21 mouse cellular contexts compared by ENCODE assay signal in genomic region chr19:36222198-36222597, GRCm38 (mm10).
DNase-seq lines count a peak whose midpoint lies in the region; ATAC-seq lines count a peak whose summit lies in the region.
"Had no signal": no experiment of that assay in that cellular context is flagged by ENCODE, and none has a peak within 500 bp of the region (broad histone marks: within the 10 kb centered on the region; RNA-seq: fewer than 3 reads in every experiment).

No protein-coding gene starts in this region.

- peak; percentile 81 for DNase-seq in A20 (ENCODE audit: low read depth, low spot score)
- no peak for DNase-seq in embryo, embryonic 9.5 days (ENCODE audit: extremely low spot score)
- no peak for DNase-seq in gastrocnemius, adult 18-20 months (ENCODE audit: low spot score)
- DNase-seq: adrenal gland, adult 8-10 months; adrenal gland, postnatal 36 days; cerebellum, adult 2 months; cerebellum, postnatal 10 days; embryo, embryonic 11 days; gastrocnemius, postnatal 14 days; heart, postnatal 36 days had no signal

- peak; percentile 50 for ATAC-seq in CD4-positive, CD25-positive, alpha-beta regulatory T cell, adult 4 months
- ATAC-seq in granulocyte monocyte progenitor cell, adult 5-6 weeks (replicated peaks; ENCODE audit: poor library complexity, severe bottlenecking), result peak; percentile 84
- peak; percentile 74 for ATAC-seq in megakaryocyte, adult 5-6 weeks (ENCODE audit: poor library complexity, severe bottlenecking)
- no peak for ATAC-seq in midbrain, embryonic 16.5 days
- ATAC-seq in kidney, embryonic 15.5 days (replicated peaks; ENCODE audit: low FRiP score), result no peak
- ATAC-seq: forebrain, embryonic 15.5 days; hindbrain, embryonic 16.5 days; intestine, embryonic 15.5 days had no signal

- no peak overlapping the region for H3K27ac ChIP-seq in midbrain, embryonic 16.5 days (ENCODE audit: low read length)
- no peak overlapping the region for H3K27ac ChIP-seq in kidney, embryonic 15.5 days
- H3K27ac ChIP-seq: embryonic facial prominence, embryonic 12.5 days; forebrain, embryonic 15.5 days; hindbrain, embryonic 12.5 days; intestine, embryonic 15.5 days had no signal

- H3K4me1 ChIP-seq in midbrain, embryonic 16.5 days (ENCODE audit: control insufficient read depth, insufficient read depth, low read length), result 0 out of 2 replicates have a peak, but pooled peaks cover under 1% of the 10 kb centered on the region
- H3K4me1 ChIP-seq in kidney, embryonic 15.5 days, result 0 out of 2 replicates have a peak, but pooled peaks cover 4% of the 10 kb centered on the region
- H3K4me1 ChIP-seq: hindbrain, embryonic 12.5 days; intestine, embryonic 15.5 days had no signal

- H3K4me2 ChIP-seq in midbrain, embryonic 16.5 days (ENCODE audit: low read length), result no peak overlapping the region
- H3K4me2 ChIP-seq in kidney, embryonic 15.5 days, result no peak overlapping the region
- H3K4me2 ChIP-seq: embryonic facial prominence, embryonic 12.5 days; forebrain, embryonic 15.5 days; heart, embryonic 12.5 days; hindbrain, embryonic 12.5 days; intestine, embryonic 15.5 days had no signal

- no peaks in the 10 kb centered on the region for H3K27me3 ChIP-seq in midbrain, embryonic 16.5 days (ENCODE audit: control insufficient read depth, insufficient read depth, low read depth, low read length)
- H3K27me3 ChIP-seq in kidney, embryonic 15.5 days, result no peaks in the 10 kb centered on the region
- H3K27me3 ChIP-seq: embryonic facial prominence, embryonic 12.5 days; forebrain, embryonic 15.5 days; heart, embryonic 12.5 days; hindbrain, embryonic 12.5 days; intestine, embryonic 15.5 days had no signal

- 82% methylated on average over 3 of the region's 3 CpGs for WGBS in midbrain, embryonic 16.5 days
- 85% methylated on average over 3 of the region's 3 CpGs for WGBS in kidney, embryonic 15.5 days

- no peaks in the 10 kb centered on the region for H3K36me3 ChIP-seq in midbrain, embryonic 16.5 days (ENCODE audit: control insufficient read depth, insufficient read depth, low read length)
- H3K36me3 ChIP-seq in kidney, embryonic 15.5 days, result no peaks in the 10 kb centered on the region
- H3K36me3 ChIP-seq: embryonic facial prominence, embryonic 12.5 days; forebrain, embryonic 15.5 days; heart, embryonic 12.5 days; hindbrain, embryonic 12.5 days; intestine, embryonic 15.5 days had no signal

- no peak overlapping the region for H3K4me3 ChIP-seq in midbrain, embryonic 16.5 days (ENCODE audit: low read depth, low read length)
- H3K4me3 ChIP-seq in kidney, embryonic 15.5 days (replicated peaks), result no peak overlapping the region
- H3K4me3 ChIP-seq: embryonic facial prominence, embryonic 12.5 days; forebrain, embryonic 15.5 days; heart, embryonic 12.5 days; hindbrain, embryonic 12.5 days; intestine, embryonic 15.5 days had no signal

- H3K9me3 ChIP-seq in midbrain, embryonic 16.5 days (replicated peaks; ENCODE audit: control insufficient read depth, low read length, poor library complexity, severe bottlenecking), result no peaks in the 10 kb centered on the region
- no peaks in the 10 kb centered on the region for H3K9me3 ChIP-seq in kidney, embryonic 15.5 days (replicated peaks)
- H3K9me3 ChIP-seq: embryonic facial prominence, embryonic 12.5 days; forebrain, embryonic 15.5 days; heart, embryonic 12.5 days; hindbrain, embryonic 12.5 days; intestine, embryonic 15.5 days had no signal

- no peak overlapping the region for H3K9ac ChIP-seq in midbrain, embryonic 16.5 days (ENCODE audit: low read depth, low read length)
- no peak overlapping the region for H3K9ac ChIP-seq in kidney, embryonic 15.5 days
- H3K9ac ChIP-seq: embryonic facial prominence, embryonic 12.5 days; forebrain, embryonic 15.5 days; heart, embryonic 12.5 days; hindbrain, embryonic 12.5 days; intestine, embryonic 15.5 days had no signal

Comparison
In these comparisons a context has a peak if more than half of its experiments do, and no peak if none do; other contexts are left out.
1. ATAC-seq: peak in CD4-positive, CD25-positive, alpha-beta regulatory T cell, adult 4 months (single experiment), granulocyte monocyte progenitor cell, adult 5-6 weeks (single experiment) and megakaryocyte, adult 5-6 weeks (single experiment); none in midbrain, embryonic 16.5 days (single experiment) and kidney, embryonic 15.5 days (single experiment).